Mouse (Mus musculus): ENCODE results near the gene Gm5148.

The Gm5148 gene

DNA sequence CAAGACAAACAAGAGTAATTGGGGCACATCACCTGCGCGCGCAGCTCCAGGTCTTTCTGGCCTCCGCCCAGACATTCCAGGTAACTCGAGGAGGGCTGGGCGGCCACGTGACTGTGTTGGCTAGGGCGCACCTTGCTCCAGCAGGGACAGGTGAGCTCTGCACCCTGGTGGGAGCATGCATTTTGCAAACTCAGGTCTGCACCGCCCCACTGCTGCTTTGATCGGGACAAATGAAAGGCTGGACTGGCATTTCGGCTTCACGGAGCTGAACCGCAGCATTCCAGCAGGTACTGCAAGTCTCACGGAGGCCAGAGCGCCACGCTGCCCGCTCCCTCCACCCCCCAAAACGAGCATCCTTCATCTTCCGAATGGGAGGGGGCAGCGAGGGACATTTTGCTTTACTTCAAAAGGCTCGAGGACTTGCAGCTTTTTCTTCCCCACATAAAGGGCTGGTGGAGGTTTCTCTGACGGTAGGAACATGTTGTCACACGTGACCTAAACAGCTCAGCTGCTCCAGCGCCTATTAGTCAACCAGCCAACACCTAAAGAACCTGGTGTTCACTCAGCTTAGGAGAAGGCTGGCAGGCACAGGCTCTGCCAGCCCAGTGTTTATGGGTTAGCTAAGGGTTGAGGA is at the start of gene Gm5148:
TSS of gene Gm5148 (minus strand) at position 320 of the 634 bp plus-strand sequence.
- no peak for DNase-seq (ENCODE audit: low read depth)

DNA sequence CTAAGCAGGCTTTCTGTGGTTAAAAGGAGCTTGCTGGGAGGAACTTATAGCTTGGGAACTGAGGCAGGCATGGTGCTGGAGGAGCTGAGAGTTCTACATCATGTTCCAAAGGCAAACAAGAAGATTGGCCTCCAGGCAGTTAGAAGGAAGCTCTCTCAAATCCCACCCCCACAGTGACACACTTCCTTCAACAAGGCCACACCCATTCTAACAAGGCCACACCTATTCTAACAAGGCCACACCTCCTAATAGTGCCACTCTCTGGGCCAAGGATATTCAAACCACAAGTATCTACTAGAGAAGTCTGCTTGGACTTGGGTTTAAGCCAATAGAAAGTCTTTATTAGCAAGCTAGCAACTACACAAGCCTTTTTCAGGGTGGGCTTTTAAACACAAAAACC is 46.7 kb upstream of the Gm5148 start:
- DNase-seq (ENCODE audit: low read depth), result no peak

DNA sequence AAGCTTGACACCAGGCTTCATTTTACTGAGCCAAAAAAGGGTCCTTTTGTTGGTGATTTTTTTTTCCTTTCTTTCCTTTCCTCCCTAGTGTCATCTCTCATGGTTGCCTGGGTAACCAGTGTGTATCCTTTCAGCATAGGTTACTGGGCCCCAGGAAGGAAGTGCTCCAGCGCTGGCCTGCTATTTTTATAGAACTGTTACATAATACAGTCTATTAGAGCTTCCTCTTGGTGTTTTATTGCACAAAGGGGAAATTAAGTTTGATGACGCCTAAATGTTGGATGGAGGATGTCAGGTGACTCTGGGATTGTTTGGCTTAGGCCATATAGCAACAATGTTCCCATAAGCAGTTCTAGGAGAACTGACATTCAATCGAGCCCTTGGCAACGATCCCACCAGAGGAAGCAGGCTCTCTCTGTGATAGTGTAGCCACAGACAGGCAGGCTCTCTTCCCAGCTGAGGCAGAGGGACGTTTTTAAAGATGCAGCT is 45.0 kb upstream of the Gm5148 start:
- no peak for DNase-seq (ENCODE audit: low read depth)

DNA sequence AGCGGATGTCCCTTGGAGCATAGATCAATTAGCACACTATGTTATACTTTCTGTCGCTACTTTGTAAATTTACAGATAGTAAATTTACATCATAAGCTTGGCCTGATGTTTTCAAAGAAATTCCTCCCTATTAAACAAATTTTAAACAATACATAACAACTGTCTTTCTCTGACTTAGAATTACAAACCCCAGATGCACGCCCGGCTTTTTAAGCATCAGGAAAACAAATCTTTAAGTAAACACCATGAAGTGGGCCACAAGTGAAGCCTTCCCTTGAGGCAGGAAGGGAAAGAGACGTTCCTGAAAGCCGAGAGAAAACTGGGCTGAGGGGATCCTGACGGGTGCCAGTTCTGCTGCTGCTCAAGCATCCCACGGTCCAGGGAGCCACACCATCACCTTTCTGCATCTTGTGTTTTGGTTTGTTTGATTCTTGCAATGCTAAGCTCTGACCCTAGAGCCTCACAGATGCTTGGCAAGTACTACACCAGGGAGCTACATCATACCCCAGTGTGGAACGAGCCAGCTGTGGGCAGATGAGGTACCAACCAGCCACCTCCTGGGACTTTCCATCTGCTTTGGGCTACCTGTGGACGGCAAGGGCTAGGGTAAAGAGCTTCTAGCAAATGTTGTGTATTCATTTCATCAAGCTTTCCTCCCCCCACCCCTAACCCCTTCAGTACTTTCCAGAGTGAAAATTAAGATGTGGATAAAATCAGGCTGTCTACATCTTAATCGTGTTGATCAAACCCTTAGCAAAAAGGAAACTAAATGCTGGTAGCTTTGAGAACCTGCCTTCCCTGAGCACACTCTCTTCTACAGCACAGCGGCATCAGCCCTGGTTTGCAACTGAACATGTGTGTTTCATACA is 43.1 kb upstream of the Gm5148 start:
- DNase-seq (ENCODE audit: low read depth), result no peak

DNA sequence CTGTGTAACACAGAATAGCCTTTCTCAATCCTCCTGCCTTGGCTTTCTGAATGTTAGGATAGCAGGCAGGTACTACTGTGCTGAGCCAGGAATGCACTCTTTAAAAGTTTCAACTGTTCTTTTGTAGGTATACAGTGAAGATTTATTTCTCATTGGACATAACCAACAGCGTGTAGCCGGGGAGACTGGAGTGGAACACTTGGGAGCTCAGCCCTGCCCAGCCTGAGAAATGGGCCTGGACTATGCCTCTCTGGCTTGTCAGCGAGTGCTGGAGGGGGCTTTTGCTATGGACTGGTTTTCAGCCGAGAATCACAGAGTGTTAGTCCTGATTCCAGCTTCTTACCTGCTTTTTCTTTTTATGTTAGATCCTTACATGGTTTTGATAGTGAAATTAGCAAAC is 42.3 kb upstream of the Gm5148 start:
- DNase-seq (ENCODE audit: low read depth), result no peak

DNA sequence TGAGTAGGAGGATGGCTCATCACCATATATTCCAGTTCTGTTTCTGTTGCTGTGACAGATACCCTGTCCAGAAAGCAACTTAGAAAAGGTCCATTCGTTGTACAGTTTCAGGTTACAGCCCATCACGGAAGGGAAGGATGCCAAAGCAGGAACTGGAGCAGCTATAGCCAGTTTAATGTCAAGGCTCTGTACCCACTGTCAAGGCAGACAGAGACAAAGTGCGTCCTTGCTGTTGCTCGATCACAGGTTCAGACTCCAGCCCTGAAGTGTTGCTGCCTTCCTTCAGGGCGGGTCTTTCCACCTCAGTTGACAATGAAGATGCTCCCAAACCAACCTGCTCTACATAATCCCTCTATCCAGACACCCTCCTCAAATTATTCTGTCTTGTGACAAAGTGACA is 41.7 kb upstream of the Gm5148 start:
- no peak for DNase-seq (ENCODE audit: low read depth)

DNA sequence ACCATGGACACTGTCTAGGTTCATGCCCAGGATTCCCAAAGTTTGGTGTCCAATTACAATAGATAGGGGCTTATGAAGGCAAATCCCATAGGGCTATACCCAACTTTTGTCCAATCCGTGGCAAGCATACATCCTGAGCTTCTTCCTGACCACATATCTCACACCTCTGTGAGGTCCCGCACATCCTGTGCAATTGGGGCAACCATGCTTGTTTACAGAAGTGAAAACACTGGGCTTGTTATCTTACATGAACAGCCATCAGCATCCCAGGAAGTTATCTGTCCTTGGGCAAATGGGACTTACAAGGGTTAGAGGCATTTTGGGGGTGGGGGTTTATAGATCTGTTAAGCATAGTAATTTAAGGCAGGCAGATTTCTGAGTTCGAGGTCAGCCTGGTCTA is 41.0 kb upstream of the Gm5148 start:
- no peak for DNase-seq (ENCODE audit: low read depth)

DNA sequence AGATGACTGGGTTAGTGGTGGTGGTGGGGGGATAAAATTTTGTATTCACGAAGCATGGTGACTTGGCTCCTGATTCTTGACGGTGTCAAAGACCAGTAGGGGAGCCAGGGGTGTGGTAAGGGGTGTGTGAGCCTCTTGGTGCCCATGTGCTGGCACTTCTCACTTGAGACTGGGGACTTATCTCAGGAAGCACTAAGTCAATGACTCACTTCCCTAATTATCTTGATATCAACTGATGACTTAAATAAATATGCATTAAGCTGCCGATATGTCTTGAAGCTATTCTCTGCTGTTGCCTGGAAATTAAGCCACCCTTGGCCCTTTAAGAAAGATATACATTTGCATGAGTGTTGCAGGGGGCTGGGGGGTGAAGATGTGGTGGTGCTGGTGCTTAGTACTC is 38.0 kb upstream of the Gm5148 start:
- no peak for DNase-seq (ENCODE audit: low read depth)

DNA sequence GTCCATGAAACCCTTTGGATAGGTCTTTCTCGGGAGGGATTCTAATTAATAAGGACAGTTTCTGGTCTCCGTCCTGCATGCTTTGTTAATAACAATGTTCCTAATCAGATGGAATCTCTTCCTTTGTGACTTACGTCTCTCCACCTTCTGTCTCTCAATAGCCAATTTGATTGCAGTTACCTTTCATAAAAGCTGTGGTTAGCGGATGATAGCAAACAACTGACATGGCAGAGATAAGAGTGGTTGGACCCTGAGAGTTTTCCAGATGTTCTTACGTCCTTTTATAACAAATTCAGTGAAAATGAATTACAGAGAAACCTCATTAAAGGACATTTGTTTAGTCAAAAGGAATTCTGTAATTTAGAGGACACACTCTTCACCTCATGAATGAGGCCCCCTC is 37.5 kb upstream of the Gm5148 start:
- no peak for DNase-seq (ENCODE audit: low read depth)

DNA sequence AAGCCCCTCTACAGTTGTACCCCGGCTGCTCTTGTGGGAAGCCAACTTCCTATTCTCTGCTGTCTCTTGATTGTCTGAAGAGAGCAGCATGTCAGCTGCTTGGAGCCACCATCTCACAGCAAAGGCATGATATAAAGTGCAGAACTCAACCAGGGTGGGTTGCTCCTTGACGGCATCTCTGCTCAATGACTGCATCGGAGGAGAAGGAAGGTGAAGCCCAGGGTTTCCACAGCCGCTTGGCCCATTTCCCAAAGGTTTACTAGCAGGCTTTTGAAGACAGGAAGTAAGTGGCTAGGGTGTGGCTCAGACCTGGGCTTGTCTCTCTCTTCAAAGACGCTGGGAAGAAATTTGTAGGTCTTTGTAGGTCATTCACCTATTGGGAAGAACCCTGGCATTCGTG is 36.6 kb upstream of the Gm5148 start:
- DNase-seq (ENCODE audit: low read depth), result no peak

DNA sequence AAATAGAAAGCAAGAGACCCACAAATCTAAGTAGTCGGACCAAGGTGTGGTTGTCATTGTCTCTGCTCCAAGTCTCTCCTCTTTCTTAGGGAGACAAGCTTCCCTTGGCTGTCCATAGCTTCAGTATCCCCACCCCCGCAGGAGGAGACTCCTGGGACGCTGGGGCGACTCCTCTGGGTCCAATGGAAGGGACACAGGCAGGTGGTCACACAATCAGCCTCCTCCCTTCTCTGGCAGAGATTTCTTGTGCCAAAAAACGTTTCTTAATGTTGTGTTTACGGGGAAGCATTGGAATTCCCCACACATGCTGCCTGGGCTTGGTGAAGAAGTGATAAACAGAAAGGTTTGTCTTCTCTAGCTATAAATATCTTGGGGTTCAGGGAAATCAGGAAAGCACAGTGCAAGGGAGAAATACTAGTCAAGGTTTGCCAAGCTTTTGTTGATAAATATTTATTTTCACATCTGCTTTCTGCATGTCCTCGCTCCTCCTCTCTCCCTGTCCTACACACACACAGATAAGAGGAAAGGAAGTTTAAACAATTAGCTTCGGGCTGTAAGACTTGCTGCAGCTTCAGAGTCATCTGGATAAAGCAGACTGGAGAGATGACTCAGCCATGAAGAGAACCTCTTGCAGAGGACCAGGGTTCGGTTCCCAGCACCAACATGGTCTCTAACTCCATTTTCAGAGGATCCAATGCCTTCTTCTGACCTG is 34.5 kb upstream of the Gm5148 start:
- no peak for DNase-seq (ENCODE audit: low read depth)

DNA sequence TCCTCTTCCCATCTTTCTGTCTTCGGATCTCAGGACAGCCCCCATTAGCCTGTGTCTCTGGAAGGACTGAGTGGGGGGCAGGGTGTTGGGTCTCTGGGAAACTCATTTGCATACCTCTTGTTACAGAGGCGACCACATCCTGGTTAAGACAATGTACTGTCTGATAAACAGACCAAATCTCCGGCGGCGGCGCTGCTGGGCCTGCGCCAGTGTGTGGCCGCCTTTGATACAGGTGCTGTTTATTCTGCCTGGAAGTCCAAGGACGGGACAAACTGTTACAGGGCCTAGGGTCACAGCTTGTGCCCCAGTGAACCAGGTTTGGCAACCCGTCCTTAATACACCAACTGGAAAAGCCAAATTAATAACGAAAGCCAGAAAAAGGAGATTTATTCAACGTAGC is 33.8 kb upstream of the Gm5148 start:
- DNase-seq (ENCODE audit: low read depth), result no peak

DNA sequence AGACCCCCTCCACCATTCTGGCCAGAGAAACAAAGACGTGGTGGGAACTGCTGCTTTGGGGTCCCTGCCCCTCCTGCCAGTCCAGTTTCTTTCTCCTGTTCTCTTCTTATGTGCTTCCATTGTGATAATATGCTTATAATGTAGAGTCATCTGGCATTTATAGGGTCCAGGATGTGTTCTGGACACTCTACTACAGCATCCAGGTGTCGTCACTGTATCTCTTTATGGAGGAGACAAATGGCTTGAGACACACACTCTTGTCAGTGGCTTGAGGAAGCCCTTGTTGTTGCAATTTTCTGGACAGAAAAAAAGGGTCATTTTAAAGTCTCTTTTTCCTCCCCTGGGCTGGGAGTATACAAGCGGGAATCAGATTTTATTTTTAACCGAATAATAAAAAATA is 33.3 kb upstream of the Gm5148 start:
- no peak for DNase-seq (ENCODE audit: low read depth)

DNA sequence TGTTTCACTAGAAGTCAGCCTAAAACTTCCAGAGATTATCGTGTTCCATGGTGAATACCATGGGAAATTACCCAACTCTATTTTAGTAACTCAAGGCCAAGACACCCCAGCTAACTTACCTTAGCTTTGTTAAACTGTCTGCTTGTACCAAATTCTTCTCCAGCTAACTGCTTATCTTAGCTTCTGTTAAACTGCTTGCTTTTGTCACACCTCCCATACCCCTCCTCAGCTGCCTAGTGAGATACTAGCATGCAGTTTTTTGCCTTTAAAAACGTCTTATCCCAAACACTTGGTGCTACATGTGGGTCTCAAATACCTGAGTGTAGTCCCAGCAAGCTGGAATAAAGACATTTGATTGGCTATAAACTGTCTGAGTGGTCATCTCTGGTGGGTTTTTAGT is 31.7 kb upstream of the Gm5148 start:
- DNase-seq (ENCODE audit: low read depth), result no peak

DNA sequence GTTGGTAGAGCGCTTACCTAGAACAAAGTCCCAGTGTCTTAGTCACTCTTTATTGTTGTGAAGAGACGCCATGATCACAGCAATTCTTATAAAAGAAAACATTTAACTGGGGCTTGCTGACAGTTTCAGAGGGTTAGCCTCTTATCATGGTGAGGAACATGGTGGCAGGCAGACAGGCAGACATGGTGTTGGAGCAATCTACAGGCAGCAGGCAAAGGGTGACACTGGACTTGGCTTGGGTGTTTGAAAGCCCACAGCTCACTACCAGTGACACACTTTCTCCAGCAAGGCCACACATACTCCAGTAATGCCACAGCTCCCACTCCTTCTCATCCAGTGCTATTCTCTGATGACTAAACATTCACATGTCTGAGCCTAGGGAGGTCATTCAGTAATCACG is 30.3 kb upstream of the Gm5148 start:
- DNase-seq (ENCODE audit: low read depth), result no peak

DNA sequence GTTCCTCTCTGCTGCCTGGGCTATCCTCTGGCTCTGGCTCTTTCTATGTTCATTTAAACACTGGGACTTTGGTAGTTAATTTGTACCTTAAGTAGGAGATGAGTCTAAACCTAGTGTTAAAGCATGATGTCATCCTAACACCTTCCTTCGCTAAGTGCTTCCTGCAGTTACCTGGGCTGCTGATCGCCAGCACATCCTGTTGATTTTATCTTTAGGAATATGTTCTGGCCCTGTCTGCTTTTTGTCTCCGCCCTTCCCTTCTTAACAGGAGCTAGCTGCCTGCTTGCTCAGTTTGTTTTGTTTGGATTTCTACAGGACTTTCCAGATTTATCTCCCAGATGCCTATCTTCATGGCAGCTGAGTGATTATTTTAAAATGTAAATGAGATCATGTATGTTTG is 28.9 kb upstream of the Gm5148 start:
- DNase-seq (ENCODE audit: low read depth), result no peak

DNA sequence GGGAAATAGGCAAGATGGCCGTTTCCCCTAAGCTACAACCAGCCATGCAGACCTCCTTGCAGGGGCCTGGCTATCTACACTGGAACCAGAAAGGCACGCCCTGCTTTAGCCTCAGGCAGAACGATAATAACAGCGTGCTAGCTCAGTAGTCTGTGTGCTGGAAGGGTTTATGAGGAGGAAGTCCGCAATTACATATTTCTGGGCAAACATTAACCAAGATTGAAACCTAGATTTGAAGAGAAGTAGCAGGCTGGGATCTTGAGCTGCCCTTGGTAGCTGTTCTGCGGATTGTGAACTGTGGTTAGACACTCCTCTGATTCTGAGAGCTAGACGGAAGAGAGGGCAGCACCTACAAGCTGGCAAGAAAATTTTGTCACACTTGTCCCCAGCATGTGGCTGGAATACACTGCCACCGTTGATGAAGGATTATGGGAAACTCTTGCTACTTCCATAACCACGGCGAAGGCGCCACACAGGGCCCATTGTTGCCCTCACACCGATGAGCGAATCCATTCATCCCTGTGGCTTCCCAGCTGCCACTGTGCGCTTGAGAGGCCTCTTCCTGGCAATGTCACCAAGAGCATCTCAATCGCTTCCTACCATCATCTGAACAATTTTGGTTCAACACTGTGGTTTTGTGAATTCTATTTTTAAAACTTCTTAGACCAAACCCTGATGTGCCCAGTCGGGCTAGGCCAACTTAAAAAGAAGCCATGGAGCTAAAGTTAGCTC is 23.9 kb upstream of the Gm5148 start:
- no peak for DNase-seq (ENCODE audit: low read depth)

DNA sequence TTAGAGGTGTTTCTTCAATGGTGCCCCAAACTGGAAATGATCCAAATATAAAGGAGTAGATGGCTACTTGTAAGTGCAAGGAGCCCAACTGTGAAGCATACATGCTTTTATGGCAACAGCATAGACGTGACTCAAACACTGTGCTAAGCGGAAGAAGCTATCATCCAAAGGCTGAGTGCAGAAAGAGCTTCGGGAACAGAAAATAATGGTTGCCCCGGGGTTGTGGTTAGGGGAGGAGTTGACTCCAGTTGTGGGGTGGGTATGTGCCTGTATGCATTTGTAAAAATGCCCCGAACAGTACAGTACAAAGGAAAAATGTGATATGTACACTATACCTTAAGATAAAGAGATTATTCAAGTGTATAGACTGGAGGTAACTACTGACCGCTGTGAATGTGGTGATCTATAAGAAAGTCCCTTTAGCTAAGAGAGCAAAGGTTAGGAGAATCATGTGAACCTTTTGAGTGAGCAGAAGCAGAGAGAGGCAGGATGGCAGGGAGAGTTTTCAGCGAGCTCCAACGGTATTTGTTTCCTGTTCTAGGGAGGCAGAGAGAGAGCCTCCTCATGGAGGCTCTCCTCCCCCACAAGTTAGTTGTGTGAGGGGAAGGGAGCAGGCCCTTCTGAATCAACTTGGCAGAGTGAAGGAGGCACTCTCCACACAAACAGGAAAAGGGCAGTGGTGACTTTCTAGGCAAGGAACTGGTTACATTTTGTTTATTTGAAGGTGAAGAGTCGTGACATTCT is 23.1 kb upstream of the Gm5148 start:
- no peak for DNase-seq (ENCODE audit: low read depth)

DNA sequence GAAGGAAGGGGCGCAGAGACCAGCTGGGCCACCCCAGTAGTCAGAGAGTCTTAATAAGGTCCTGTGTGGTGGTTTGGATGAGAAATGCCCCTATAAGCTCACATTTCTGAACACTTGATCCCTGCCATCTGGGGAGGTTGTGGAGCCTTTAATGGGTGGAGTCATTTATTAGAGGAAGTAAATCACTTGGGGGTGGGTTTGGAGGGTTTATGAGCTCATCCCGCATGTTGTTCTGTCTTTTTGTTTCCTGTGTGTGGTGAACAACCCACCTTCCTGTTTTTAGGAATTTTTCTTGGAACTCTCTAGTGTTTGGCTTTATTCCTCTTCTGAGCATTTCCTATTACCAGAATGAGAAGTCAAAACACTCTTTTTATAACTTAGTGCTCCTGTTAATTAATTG is 19.8 kb upstream of the Gm5148 start:
- DNase-seq (ENCODE audit: low read depth), result no peak

DNA sequence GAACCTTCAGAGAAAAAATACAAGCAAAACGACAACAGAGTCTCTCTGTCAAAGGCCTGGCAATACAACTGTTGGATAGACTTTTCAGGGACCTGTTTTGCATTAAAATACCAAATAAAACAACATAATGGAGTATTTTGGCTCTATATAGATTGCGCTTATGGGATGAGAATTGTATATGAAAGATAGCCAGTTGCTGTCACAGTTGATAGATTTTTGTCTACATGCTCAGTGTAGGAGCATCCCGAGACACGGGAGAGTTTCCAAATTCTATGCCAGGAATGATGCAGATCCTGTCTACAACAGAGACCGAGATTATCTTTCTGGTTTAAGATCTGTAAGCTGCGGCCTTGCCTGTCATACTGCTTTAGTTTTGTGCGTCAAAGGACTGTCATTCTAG is 15.7 kb upstream of the Gm5148 start:
- DNase-seq (ENCODE audit: low read depth), result no peak

DNA sequence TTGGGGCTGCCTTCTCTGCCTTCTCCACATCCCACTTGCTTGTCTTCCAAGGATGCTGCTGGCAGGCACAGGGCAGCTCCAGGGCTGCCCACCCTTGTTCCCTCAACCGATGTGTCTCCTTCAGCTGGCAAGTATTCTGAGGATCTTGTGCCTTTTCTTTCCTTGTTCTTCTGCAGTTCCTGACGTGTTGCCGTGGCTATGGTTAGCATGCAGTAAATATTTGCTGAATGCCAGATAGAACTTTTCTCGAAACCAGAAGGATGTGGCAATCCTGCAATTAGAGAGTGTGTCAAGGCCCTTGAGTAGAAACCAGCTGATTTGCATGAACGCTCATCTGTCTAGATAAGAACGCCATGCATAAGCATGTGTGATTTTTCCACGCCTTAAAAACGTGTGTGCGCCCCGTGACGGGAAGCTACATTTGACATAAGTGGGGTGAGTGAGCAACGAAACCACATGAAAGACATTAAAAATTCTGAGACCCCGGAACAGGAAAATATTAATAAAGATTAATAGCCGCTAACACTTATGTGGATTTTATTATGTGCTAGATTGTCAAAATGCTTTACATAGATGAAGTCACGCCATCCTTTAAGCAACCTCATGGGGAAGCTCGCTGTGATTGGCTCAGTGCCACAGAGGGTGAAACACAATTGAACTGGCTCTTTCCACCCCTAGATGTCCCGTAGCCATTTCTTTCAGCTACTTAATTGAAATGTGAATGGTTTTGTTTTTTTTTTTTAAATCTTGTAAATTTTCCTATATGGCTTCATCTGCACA is 14.1 kb upstream of the Gm5148 start:
- DNase-seq (ENCODE audit: low read depth), result no peak

Measured in fibroblast of lung, adult 2 months (primary cell).